Mouse (Mus musculus): Measurements from ENCODE around the gene Mcmbp. TPM values are rescaled to one million over a fixed set of nuclear protein-coding genes. Genes with fewer than 3 reads are reported as not detected.
A peak's percentile ranks its signal among the peaks of the same experiment; 100 is the strongest.

Gene Mcmbp
- polyA plus RNA-seq (2015; fragmentation: Nextera tagmentation; extraction: Ambion mirVana): 37.7 and 39.8 TPM in 2 replicates

GRCm38 (mm10) chr7:128740334-128740733 lies at the start of gene Mcmbp:
Gene Mcmbp (minus strand): TSS chr7:128740495.
- Histone ChIP-seq H3K4me2 (peak within 1 kb of the TSS; percentile 94), H3K27ac (replicated peaks) (peak within 1 kb of the TSS; percentile 84), H3K36me3 (no peaks in the 10 kb centered on the region), H3K9me3 (no peaks in the 10 kb centered on the region), H3K4me1 (peaks cover 36% of the 10 kb centered on the region), H3K27me3 (replicated peaks) (no peaks in the 10 kb centered on the region; the same call in 1 of the 2 replicates), H3K4me3 (peak within 1 kb of the TSS; percentile 95), H3K9ac (peak within 1 kb of the TSS; percentile 97)
- peak; percentile 85 for ATAC-seq (ENCODE audit: extremely low read depth, insufficient number of reproducible peaks, low FRiP score, low TSS enrichment)
- under 1% methylated on average over 34 of the region's 35 CpGs for WGBS

- Histone ChIP-seq H3K4me2 (no peak overlapping the region), H3K27ac (replicated peaks) (0 out of 2 replicates have a peak overlapping the region, but pooled peaks have one; percentile 3), H3K4me1 (0 out of 2 replicates have a peak, but pooled peaks cover 3% of the 10 kb centered on the region), H3K36me3 (peaks cover 18% of the 10 kb centered on the region), H3K9ac (no peak overlapping the region), H3K9me3 (peaks cover 5% of the 10 kb centered on the region; the same call in 1 of the 2 replicates), H3K27me3 (replicated peaks) (no peaks in the 10 kb centered on the region), H3K4me3 (no peak overlapping the region)
- 84% methylated on average over 4 of the region's 4 CpGs for WGBS
- ATAC-seq (ENCODE audit: extremely low read depth, insufficient number of reproducible peaks, low FRiP score, low TSS enrichment): no peak
These were observed 49.8 kb upstream of the Mcmbp start for GRCm38 (mm10) chr7:128790045-128790444.

GRCm38 (mm10) chr7:128781846-128782245 lies 41.6 kb upstream of the Mcmbp start:
- Histone ChIP-seq H3K4me1 (no peaks in the 10 kb centered on the region), H3K27me3 (replicated peaks) (no peaks in the 10 kb centered on the region), H3K4me2 (no peak overlapping the region), H3K9me3 (peaks cover 5% of the 10 kb centered on the region; the same call in 1 of the 2 replicates), H3K9ac (no peak overlapping the region), H3K4me3 (no peak overlapping the region), H3K36me3 (peaks cover 95% of the 10 kb centered on the region), H3K27ac (replicated peaks) (no peak overlapping the region)
- 92% methylated on average over 3 of the region's 3 CpGs for WGBS
- no peak for ATAC-seq (ENCODE audit: extremely low read depth, insufficient number of reproducible peaks, low FRiP score, low TSS enrichment)

DNA sequence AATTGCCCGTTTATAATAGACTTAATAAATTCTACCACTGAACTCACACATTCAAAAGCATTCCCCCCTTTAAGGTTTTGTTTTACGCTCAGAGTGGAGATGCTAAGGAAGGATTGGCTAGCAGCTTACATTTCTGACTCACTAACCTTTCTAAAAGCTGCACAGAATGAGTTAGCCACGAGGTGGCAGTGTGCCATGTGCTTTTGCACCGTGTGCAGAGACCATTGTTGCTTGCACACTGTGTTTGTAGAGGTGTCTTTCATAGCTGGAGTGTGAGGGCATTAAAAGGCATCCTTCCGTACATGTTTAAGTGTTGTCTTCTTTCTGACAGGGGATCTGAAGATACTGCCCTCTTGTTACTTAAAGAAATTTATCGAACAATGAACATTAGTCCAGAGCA lies 39.0 kb upstream of the Mcmbp start:
- Histone ChIP-seq H3K27me3 (replicated peaks) (no peaks in the 10 kb centered on the region), H3K27ac (replicated peaks) (no peak overlapping the region), H3K9ac (no peak overlapping the region), H3K4me1 (no peaks in the 10 kb centered on the region), H3K9me3 (no peaks in the 10 kb centered on the region), H3K4me3 (no peak overlapping the region), H3K36me3 (peaks cover 98% of the 10 kb centered on the region), H3K4me2 (no peak overlapping the region)
- WGBS: 51% methylated on average over 6 of the region's 6 CpGs
- ATAC-seq (ENCODE audit: extremely low read depth, insufficient number of reproducible peaks, low FRiP score, low TSS enrichment): no peak

DNA sequence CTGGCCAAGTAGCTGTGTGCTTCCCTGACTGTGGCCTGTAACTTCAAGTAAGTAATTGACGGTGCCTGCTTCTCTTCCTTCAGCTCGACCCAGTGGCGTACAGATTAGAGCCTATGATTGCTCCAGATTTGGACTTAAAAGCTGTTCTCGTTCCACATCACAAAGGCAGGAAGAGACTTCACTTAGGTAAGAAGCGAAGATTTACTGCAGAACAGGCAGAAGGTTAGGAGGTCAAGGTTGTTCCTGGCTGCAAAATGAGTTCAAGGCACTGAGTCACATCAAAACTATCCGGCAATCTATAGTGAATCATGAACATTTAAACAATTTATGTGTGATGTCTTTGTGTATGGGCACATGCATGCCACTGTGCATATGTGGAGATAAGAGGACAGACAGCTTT lies 36.9 kb upstream of the Mcmbp start:
- Histone ChIP-seq H3K9me3 (no peaks in the 10 kb centered on the region), H3K36me3 (peaks cover 99% of the 10 kb centered on the region), H3K9ac (no peak overlapping the region), H3K4me3 (no peak overlapping the region), H3K4me1 (no peaks in the 10 kb centered on the region), H3K27ac (replicated peaks) (no peak overlapping the region), H3K27me3 (replicated peaks) (no peaks in the 10 kb centered on the region), H3K4me2 (no peak overlapping the region)
- no peak for ATAC-seq (ENCODE audit: extremely low read depth, insufficient number of reproducible peaks, low FRiP score, low TSS enrichment)
- WGBS: 81% methylated on average over 6 of the region's 6 CpGs

DNA sequence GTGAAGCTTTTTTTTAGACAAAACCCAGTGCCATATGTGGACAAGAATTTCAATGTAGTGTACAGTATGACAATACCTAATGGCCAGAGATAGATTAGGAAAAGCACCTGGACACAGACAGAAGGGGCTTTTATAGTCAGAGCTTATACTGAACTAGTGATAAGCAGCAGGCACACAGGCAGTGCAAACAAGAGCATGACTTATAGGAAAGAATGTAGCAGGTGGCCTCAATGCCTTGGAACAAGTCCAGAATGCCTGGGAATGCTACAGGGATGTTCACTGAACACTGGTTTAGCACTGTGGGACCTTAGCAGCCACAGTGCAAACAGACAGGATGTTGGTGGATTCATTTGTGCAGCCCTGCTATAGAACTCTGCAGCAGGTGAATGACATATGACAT lies 26.4 kb upstream of the Mcmbp start:
- Histone ChIP-seq H3K36me3 (peaks cover 98% of the 10 kb centered on the region), H3K4me1 (peaks cover 10% of the 10 kb centered on the region), H3K4me2 (no peak overlapping the region), H3K27me3 (replicated peaks) (no peaks in the 10 kb centered on the region), H3K27ac (replicated peaks) (peak overlapping the region; percentile 58), H3K4me3 (no peak overlapping the region), H3K9ac (no peak overlapping the region), H3K9me3 (0 out of 2 replicates have a peak, but pooled peaks cover 4% of the 10 kb centered on the region)
- no peak for ATAC-seq (ENCODE audit: extremely low read depth, insufficient number of reproducible peaks, low FRiP score, low TSS enrichment)

DNA sequence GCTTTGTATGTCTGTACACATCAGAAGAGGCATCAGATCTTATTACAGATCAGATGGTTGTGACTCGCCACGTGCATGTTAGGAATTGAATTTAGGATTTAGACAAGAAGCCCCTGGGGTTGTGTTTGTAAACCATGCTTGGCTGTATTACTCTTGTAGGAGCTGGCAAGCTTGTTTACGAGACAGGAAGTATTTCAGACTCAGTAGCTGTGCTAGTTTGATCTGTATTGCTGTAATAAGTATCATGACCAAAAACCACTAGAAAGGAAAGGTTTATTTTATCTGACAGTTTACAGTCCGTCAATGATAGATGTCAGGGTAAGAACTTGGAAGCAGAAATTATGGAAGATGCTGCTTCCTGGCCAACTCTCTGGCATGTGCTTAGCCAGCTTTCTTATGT lies 18.7 kb upstream of the Mcmbp start:
- Histone ChIP-seq H3K4me2 (no peak overlapping the region), H3K4me1 (no peaks in the 10 kb centered on the region), H3K27ac (replicated peaks) (no peak overlapping the region), H3K9ac (no peak overlapping the region), H3K27me3 (replicated peaks) (no peaks in the 10 kb centered on the region), H3K9me3 (no peaks in the 10 kb centered on the region), H3K36me3 (peaks cover 100% of the 10 kb centered on the region), H3K4me3 (no peak overlapping the region)
- 94% methylated on average over 4 of the region's 4 CpGs for WGBS
- ATAC-seq (ENCODE audit: extremely low read depth, insufficient number of reproducible peaks, low FRiP score, low TSS enrichment): no peak

DNA sequence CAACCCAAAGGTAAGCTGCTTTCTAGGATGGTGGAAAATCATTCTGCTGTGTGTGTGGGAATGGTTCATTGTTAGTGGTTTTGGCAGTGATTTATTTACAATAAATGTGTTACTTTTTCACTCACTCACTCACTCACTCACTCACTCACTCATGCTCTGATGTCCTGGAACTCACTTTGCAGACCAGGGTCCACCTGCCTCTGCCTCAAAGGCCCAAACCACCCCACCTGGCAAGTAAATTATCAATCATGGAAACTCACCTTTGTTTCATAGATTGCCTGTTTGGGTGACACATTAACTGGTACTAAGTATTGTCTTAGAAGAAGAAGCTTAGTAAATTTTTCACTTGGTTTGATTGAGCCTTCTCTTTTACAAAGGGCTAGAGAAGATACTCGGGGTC lies 15.1 kb upstream of the Mcmbp start:
- Histone ChIP-seq H3K4me2 (no peak overlapping the region), H3K36me3 (peaks cover 98% of the 10 kb centered on the region), H3K4me3 (no peak overlapping the region), H3K27ac (replicated peaks) (no peak overlapping the region), H3K27me3 (replicated peaks) (no peaks in the 10 kb centered on the region), H3K9me3 (no peaks in the 10 kb centered on the region), H3K4me1 (peaks cover 2% of the 10 kb centered on the region), H3K9ac (no peak overlapping the region)
- 92% methylated on average over 1 of the region's 1 CpGs for WGBS
- ATAC-seq (ENCODE audit: extremely low read depth, insufficient number of reproducible peaks, low FRiP score, low TSS enrichment): no peak

DNA sequence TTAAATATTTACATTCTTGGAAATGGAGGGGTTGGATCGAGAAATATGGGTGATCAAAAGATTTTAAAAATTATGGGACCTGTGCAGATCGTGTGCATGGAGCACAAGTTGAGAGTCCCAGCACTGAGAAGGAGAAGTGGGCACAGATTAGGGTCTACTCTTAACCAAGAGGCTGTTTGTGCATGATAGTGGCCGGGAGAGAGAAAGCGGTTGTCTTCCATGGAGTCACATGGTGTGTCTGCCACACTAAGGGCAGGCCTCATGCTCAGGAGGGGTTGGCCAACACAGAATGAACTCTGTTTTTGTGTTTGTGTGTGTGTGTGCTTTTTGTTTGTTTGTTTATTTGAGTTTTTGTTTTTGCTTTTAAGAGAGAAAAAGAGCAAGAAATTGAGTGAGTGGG lies 11.7 kb upstream of the Mcmbp start:
- Histone ChIP-seq H3K4me2 (no peak overlapping the region), H3K4me3 (no peak overlapping the region), H3K9ac (no peak overlapping the region), H3K4me1 (peaks cover 36% of the 10 kb centered on the region), H3K27me3 (replicated peaks) (no peaks in the 10 kb centered on the region), H3K9me3 (no peaks in the 10 kb centered on the region), H3K27ac (replicated peaks) (no peak overlapping the region), H3K36me3 (peaks cover 76% of the 10 kb centered on the region)
- ATAC-seq (ENCODE audit: extremely low read depth, insufficient number of reproducible peaks, low FRiP score, low TSS enrichment): no peak
- 78% methylated on average over 4 of the region's 4 CpGs for WGBS

GRCm38 (mm10) chr7:128750296-128750695 lies 10.0 kb upstream of the Mcmbp start:
- 68% methylated on average over 9 of the region's 9 CpGs for WGBS
- Histone ChIP-seq H3K4me3 (no peak overlapping the region), H3K36me3 (peaks cover 65% of the 10 kb centered on the region), H3K9me3 (no peaks in the 10 kb centered on the region), H3K4me2 (no peak overlapping the region), H3K27ac (replicated peaks) (peak overlapping the region; percentile 53), H3K4me1 (peaks cover 53% of the 10 kb centered on the region), H3K9ac (no peak overlapping the region), H3K27me3 (replicated peaks) (no peaks in the 10 kb centered on the region)
- ATAC-seq (ENCODE audit: extremely low read depth, insufficient number of reproducible peaks, low FRiP score, low TSS enrichment): no peak

DNA sequence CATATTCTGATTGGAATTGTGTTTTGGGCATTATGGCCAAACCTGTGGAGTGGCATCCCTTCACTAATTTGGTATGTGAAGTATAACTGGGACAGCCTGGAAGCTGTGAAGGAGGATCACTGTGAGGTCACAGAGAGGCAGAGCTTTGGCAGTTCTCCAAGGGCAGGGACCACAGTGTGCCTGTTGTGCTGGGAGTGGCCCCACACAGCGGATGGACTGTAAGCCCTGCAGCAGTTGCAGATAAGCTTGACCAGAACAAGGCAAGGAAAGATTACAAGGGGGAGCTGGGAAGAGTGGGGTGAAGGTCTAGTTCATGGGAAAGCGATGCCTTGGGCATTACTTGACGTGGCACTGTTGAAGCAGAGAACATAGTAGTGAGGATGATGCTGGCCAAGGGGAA lies 8.5 kb upstream of the Mcmbp start:
- Histone ChIP-seq H3K36me3 (peaks cover 49% of the 10 kb centered on the region), H3K27me3 (replicated peaks) (no peaks in the 10 kb centered on the region), H3K4me1 (peaks cover 59% of the 10 kb centered on the region), H3K4me2 (peak overlapping the region; percentile 44), H3K9ac (0 out of 2 replicates have a peak overlapping the region, but pooled peaks have one; percentile 11), H3K27ac (replicated peaks) (peak overlapping the region; percentile 56), H3K4me3 (peak overlapping the region; percentile 18; the same call in 1 of the 2 replicates), H3K9me3 (no peaks in the 10 kb centered on the region)
- ATAC-seq (ENCODE audit: extremely low read depth, insufficient number of reproducible peaks, low FRiP score, low TSS enrichment): peak; percentile 57; the same call in 1 of the 2 replicates
- WGBS: 5% methylated on average over 3 of the region's 3 CpGs

GRCm38 (mm10) chr7:128746151-128746550 lies 5.9 kb upstream of the Mcmbp start:
- Histone ChIP-seq H3K27me3 (replicated peaks) (no peaks in the 10 kb centered on the region; the same call in 1 of the 2 replicates), H3K4me2 (peak overlapping the region; percentile 95), H3K4me1 (peaks cover 59% of the 10 kb centered on the region), H3K27ac (replicated peaks) (no peak overlapping the region), H3K9ac (peak overlapping the region; percentile 96), H3K9me3 (no peaks in the 10 kb centered on the region), H3K4me3 (peak overlapping the region; percentile 84), H3K36me3 (peaks cover 26% of the 10 kb centered on the region)
- 66% methylated on average over 10 of the region's 10 CpGs for WGBS
- ATAC-seq (ENCODE audit: extremely low read depth, insufficient number of reproducible peaks, low FRiP score, low TSS enrichment): no peak

Measured in heart, embryonic 13.5 days (tissue).